Mouse (Mus musculus): ENCODE results near the gene S100a1. TPM values are rescaled to one million over a fixed set of nuclear protein-coding genes. Genes with fewer than 3 reads are reported as not detected.

Gene S100a1
- polyA plus RNA-seq, 1 experiment from 2014 or later = 13.0 TPM

DNA sequence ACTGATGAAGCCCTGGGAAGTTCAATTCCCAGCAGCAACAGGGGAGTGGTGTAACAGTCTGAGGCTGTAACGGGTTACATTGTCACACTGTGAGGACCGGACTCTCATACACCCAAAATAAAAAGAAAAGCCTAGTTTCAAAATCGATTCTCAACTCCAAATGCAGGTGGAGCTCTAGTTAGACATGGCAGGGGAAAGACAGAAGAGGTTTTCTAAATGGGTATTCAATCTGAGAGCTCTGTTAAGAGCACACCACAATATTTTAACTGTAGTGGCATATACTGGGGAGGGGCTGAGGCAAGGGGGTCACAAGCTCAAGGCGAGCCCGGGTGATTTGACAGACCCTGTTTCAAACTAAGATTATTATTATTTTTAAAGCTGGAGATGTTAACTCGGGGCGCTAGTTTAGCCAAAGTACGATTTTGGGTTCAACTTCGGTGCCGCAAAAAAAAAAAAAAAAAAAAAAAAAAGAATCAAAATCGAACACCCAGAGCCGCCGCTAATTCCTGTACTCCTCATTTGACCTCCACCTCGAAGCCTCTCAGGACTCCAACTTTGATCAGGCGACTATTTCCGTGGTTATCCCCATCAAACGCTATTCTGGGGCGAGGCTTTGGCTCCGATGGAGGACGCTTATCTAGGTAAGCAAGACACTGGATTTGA is 5.8 kb downstream of the S100a1 start:
- H3K4me3 ChIP-seq = peak overlapping the region; percentile 88
- H3K9me3 ChIP-seq = no peaks in the 10 kb centered on the region
- peak overlapping the region; percentile 99 for H3K9ac ChIP-seq
- H3K27ac ChIP-seq (replicated peaks) = peak overlapping the region; percentile 96
- H3K36me3 ChIP-seq = peaks cover 41% of the 10 kb centered on the region
- H3K27me3 ChIP-seq = peaks cover 18% of the 10 kb centered on the region
- peaks cover 39% of the 10 kb centered on the region for H3K4me1 ChIP-seq (replicated peaks)
- 3% methylated on average over 20 of the region's 20 CpGs for WGBS
- H3K4me2 ChIP-seq = peak overlapping the region; percentile 85
- no peak for ATAC-seq (ENCODE audit: low read depth)

- no peak overlapping the region for H3K4me2 ChIP-seq
- 0 out of 2 replicates have a peak, but pooled peaks cover 4% of the 10 kb centered on the region for H3K27me3 ChIP-seq
- no peaks in the 10 kb centered on the region for H3K9me3 ChIP-seq
- H3K36me3 ChIP-seq = peaks cover 62% of the 10 kb centered on the region
- peaks cover 39% of the 10 kb centered on the region for H3K4me1 ChIP-seq (replicated peaks)
- no peak overlapping the region for H3K27ac ChIP-seq (replicated peaks)
- no peak for ATAC-seq (ENCODE audit: low read depth)
- H3K4me3 ChIP-seq = no peak overlapping the region
- H3K9ac ChIP-seq = 0 out of 2 replicates have a peak overlapping the region, but pooled peaks have one; percentile 8
- WGBS = 93% methylated on average over 3 of the region's 3 CpGs
Measured at GRCm38 (mm10) chr3:90506362-90506761, 7.8 kb downstream of the S100a1 start.

- Histone ChIP-seq H3K4me1 (replicated peaks) (peaks cover 39% of the 10 kb centered on the region), H3K9me3 (no peaks in the 10 kb centered on the region), H3K36me3 (peaks cover 71% of the 10 kb centered on the region), H3K4me2 (no peak overlapping the region), H3K27me3 (no peaks in the 10 kb centered on the region), H3K27ac (replicated peaks) (no peak overlapping the region), H3K9ac (no peak overlapping the region), H3K4me3 (no peak overlapping the region)
- no peak for ATAC-seq (ENCODE audit: low read depth)
- 94% methylated on average over 5 of the region's 5 CpGs for WGBS
Measured at GRCm38 (mm10) chr3:90505216-90505615, 9.0 kb downstream of the S100a1 start.

DNA sequence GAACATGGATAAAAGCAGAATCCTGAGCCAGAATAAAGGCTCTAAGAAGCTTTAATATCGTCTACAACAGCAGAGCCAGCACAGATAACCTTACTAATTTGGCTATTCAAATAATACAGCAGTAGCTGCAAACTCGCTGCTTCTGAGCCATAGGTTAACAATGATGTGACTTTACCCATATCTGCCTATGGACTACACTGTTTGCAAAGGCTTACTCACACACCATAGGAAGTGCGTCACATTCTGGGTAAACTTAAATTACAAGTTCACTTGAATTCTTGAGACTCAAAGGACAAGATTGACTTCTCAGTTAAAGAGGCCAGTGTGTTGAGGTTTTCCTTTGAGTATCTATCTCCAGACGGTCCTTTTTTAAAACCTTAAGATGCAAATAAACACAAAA is 10.7 kb downstream of the S100a1 start:
- Histone ChIP-seq H3K4me2 (no peak overlapping the region), H3K4me3 (no peak overlapping the region), H3K9ac (no peak overlapping the region), H3K4me1 (replicated peaks) (peaks cover 39% of the 10 kb centered on the region), H3K36me3 (peaks cover 88% of the 10 kb centered on the region), H3K27ac (replicated peaks) (no peak overlapping the region), H3K27me3 (no peaks in the 10 kb centered on the region), H3K9me3 (no peaks in the 10 kb centered on the region)
- ATAC-seq (ENCODE audit: low read depth) = no peak
- WGBS = 87% methylated on average over 4 of the region's 4 CpGs

- Histone ChIP-seq H3K4me3 (no peak overlapping the region), H3K9ac (no peak overlapping the region), H3K9me3 (no peaks in the 10 kb centered on the region), H3K27me3 (no peaks in the 10 kb centered on the region), H3K4me1 (replicated peaks) (no peaks in the 10 kb centered on the region), H3K4me2 (no peak overlapping the region), H3K27ac (replicated peaks) (no peak overlapping the region), H3K36me3 (peaks cover 76% of the 10 kb centered on the region)
- no peak for ATAC-seq (ENCODE audit: low read depth)
Measured at GRCm38 (mm10) chr3:90497597-90497996, 16.6 kb downstream of the S100a1 start.

GRCm38 (mm10) chr3:90495850-90496525 is 18.2 kb downstream of the S100a1 start:
- Histone ChIP-seq H3K27ac (replicated peaks) (no peak overlapping the region), H3K27me3 (no peaks in the 10 kb centered on the region), H3K4me1 (replicated peaks) (no peaks in the 10 kb centered on the region), H3K4me2 (no peak overlapping the region), H3K36me3 (peaks cover 59% of the 10 kb centered on the region), H3K9ac (no peak overlapping the region), H3K4me3 (no peak overlapping the region), H3K9me3 (no peaks in the 10 kb centered on the region)
- no peak for ATAC-seq (ENCODE audit: low read depth)
- WGBS = 92% methylated on average over 7 of the region's 7 CpGs

GRCm38 (mm10) chr3:90493831-90494540 is 20.2 kb downstream of the S100a1 start:
- no peak overlapping the region for H3K9ac ChIP-seq
- peaks cover 13% of the 10 kb centered on the region for H3K4me1 ChIP-seq (replicated peaks)
- no peak overlapping the region for H3K27ac ChIP-seq (replicated peaks)
- H3K36me3 ChIP-seq = peaks cover 48% of the 10 kb centered on the region
- H3K9me3 ChIP-seq = no peaks in the 10 kb centered on the region
- WGBS = 48% methylated on average over 4 of the region's 4 CpGs
- ATAC-seq (ENCODE audit: low read depth) = no peak
- H3K4me3 ChIP-seq = no peak overlapping the region
- no peaks in the 10 kb centered on the region for H3K27me3 ChIP-seq
- H3K4me2 ChIP-seq = no peak overlapping the region

- no peak overlapping the region for H3K9ac ChIP-seq
- peaks cover 13% of the 10 kb centered on the region for H3K4me1 ChIP-seq (replicated peaks)
- no peak overlapping the region for H3K4me3 ChIP-seq
- peaks cover 47% of the 10 kb centered on the region for H3K36me3 ChIP-seq
- H3K27ac ChIP-seq (replicated peaks) = no peak overlapping the region
- H3K9me3 ChIP-seq = no peaks in the 10 kb centered on the region
- WGBS = 38% methylated on average over 2 of the region's 2 CpGs
- no peak for ATAC-seq (ENCODE audit: low read depth)
- no peaks in the 10 kb centered on the region for H3K27me3 ChIP-seq
- no peak overlapping the region for H3K4me2 ChIP-seq
Measured at GRCm38 (mm10) chr3:90491350-90491749, 22.8 kb downstream of the S100a1 start.

- Histone ChIP-seq H3K4me3 (peak within 1 kb of the TSS; percentile 62), H3K27me3 (no peaks in the 10 kb centered on the region), H3K4me2 (peak within 1 kb of the TSS; percentile 72), H3K4me1 (replicated peaks) (peaks cover 13% of the 10 kb centered on the region), H3K9ac (peak within 1 kb of the TSS; percentile 78), H3K27ac (replicated peaks) (peak within 1 kb of the TSS; percentile 61; the same call in 1 of the 2 replicates), H3K36me3 (peaks cover 47% of the 10 kb centered on the region), H3K9me3 (no peaks in the 10 kb centered on the region)
- ATAC-seq (ENCODE audit: low read depth) = peak; percentile 98
- under 1% methylated on average over 37 of the region's 37 CpGs for WGBS
Measured at GRCm38 (mm10) chr3:90490696-90491256, 23.4 kb downstream of the S100a1 start, which contains the start of gene Snapin. Gene Snapin (minus strand): TSS chr3:90491033.

- Histone ChIP-seq H3K27me3 (no peaks in the 10 kb centered on the region), H3K4me3 (no peak overlapping the region), H3K36me3 (peaks cover 59% of the 10 kb centered on the region), H3K27ac (replicated peaks) (no peak overlapping the region), H3K9me3 (no peaks in the 10 kb centered on the region), H3K4me2 (no peak overlapping the region), H3K4me1 (replicated peaks) (peaks cover 13% of the 10 kb centered on the region), H3K9ac (no peak overlapping the region)
- 92% methylated on average over 6 of the region's 6 CpGs for WGBS
- ATAC-seq (ENCODE audit: low read depth) = no peak
Measured at GRCm38 (mm10) chr3:90488576-90488975, 25.6 kb downstream of the S100a1 start.

DNA sequence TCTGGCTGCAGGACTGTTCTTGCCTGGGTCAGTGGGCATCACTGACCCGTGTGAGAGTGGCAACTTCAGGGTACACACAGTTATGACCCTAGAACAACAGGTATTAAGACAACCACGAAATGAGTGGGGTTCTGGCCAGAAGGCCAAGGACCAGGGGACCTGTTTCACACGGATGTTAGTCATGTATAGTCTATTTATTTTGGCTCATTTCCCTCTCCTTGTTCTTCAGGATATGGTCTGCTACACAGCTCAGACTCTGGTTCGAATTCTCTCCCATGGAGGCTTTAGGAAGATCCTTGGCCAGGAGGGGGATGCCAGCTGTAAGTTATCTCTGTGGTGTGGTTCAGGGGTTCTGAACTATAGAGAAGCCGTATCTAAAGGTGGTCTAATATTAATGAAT is 27.2 kb downstream of the S100a1 start:
- Histone ChIP-seq H3K4me3 (no peak overlapping the region), H3K27me3 (no peaks in the 10 kb centered on the region), H3K9ac (no peak overlapping the region), H3K4me1 (replicated peaks) (peaks cover 13% of the 10 kb centered on the region), H3K27ac (replicated peaks) (no peak overlapping the region), H3K36me3 (peaks cover 74% of the 10 kb centered on the region), H3K9me3 (no peaks in the 10 kb centered on the region), H3K4me2 (no peak overlapping the region)
- 82% methylated on average over 5 of the region's 5 CpGs for WGBS
- ATAC-seq (ENCODE audit: low read depth) = no peak

Measured in neural tube, embryonic 13.5 days (tissue).